Mouse (Mus musculus): ENCODE measurements around the gene Chst3. TPM values are rescaled to one million over a fixed set of nuclear protein-coding genes. Genes with fewer than 3 reads are reported as not detected.
A peak's percentile ranks its signal among the peaks of the same experiment; 100 is the strongest.
"Not testable (repeated sequence)": the region's sequence is repeated elsewhere in the genome, so short reads cannot be mapped to it uniquely, and the experiment has no call there.

The Chst3 gene
- polyA plus RNA-seq, 1 experiment: 0.52 TPM

DNA sequence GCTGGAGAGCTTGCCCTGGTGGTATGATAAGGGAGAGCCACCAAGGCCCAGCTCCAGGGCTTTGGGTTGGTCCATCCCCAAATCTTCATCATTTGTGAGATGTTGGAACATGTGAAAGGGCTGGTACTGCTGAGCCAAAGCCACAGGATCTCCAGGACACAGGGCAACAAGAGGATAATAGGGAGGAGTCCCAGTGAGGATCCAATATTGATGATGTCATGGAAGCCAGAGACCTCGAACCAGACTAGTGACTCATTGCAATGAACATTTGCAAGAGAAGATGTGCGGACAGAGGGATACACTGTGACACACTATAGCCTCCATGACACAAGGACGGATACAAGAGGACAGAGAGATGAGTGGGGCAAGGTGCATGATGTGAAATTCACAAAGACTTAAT lies 60.9 kb downstream of the Chst3 start:
- no peak overlapping the region for H3K27ac ChIP-seq (ENCODE audit: control insufficient read depth, insufficient read depth, low read depth, low read length)
- no peaks in the 10 kb centered on the region for H3K4me1 ChIP-seq (ENCODE audit: control insufficient read depth, insufficient read depth, low read length)
- H3K27me3 ChIP-seq (ENCODE audit: control insufficient read depth, insufficient read depth, low read length): no peaks in the 10 kb centered on the region
- H3K4me3 ChIP-seq (ENCODE audit: control insufficient read depth, low read depth, low read length): no peak overlapping the region
- TF ChIP-seq POLR2A (IDR thresholded peaks at IDR 0.05; ENCODE audit: control insufficient read depth, low read depth, low read length) (no peak), CTCF (IDR thresholded peaks at IDR 0.05; ENCODE audit: control insufficient read depth, insufficient read depth, insufficient replicate concordance, low read depth, low read length) (no peak)
- H3K36me3 ChIP-seq (ENCODE audit: control insufficient read depth, insufficient read depth, low read length): no peaks in the 10 kb centered on the region

DNA sequence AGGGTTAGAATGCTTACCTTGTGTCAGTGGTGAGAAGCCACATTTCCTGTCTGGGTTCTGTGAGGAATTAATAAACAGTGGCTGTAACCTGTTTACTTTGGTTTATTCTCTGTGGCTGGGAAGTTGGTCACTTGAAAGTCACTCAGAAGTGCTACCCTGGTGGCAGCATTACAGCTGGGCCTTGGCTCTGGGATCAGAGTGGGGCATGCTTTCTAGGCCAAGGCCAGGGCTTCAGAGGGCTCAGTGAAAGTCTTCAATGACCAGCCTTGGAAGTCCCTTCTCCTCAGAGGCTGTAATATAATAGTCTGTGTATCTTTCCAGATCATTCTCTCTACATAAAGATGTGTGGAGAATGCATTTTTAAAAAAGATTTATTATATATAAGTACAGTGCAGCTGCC lies 63.0 kb downstream of the Chst3 start:
- no peaks in the 10 kb centered on the region for H3K4me1 ChIP-seq (ENCODE audit: control insufficient read depth, insufficient read depth, low read length)
- TF ChIP-seq POLR2A (IDR thresholded peaks at IDR 0.05; ENCODE audit: control insufficient read depth, low read depth, low read length) (no peak), CTCF (IDR thresholded peaks at IDR 0.05; ENCODE audit: control insufficient read depth, insufficient read depth, insufficient replicate concordance, low read depth, low read length) (no peak)
- H3K27me3 ChIP-seq (ENCODE audit: control insufficient read depth, insufficient read depth, low read length): no peaks in the 10 kb centered on the region
- H3K27ac ChIP-seq (ENCODE audit: control insufficient read depth, insufficient read depth, low read depth, low read length): no peak overlapping the region
- no peak overlapping the region for H3K4me3 ChIP-seq (ENCODE audit: control insufficient read depth, low read depth, low read length)
- H3K36me3 ChIP-seq (ENCODE audit: control insufficient read depth, insufficient read depth, low read length): no peaks in the 10 kb centered on the region

DNA sequence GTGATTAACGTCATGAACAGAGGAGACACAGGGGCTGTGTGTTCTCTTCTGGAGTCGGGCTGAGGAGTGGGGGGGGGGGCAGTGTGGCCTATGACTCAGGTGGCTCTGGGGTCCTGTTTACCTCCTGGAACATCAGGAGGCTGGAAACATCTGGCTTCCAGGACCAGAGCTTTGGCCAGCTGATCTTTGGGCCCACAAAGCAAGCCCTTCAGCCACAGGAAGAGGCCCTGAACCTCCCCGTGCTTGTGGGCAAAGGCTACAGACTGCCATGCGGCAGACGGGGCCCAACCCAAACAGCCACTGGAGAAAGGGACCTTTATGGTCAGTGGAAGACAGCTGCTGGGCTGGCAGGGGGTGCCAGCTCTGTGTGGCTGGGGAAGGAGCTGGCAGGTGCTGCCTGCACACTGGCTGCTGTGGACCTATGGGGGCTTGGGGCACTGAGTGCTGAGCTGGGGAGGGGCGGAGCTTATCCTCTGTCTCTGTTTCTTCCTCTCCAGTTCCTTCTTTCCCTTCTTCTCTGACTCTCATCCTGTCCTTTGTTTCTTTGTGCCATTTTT lies 67.9 kb downstream of the Chst3 start:
- no peak overlapping the region for H3K27ac ChIP-seq (ENCODE audit: control insufficient read depth, insufficient read depth, low read depth, low read length)
- no peak overlapping the region for H3K4me3 ChIP-seq (ENCODE audit: control insufficient read depth, low read depth, low read length)
- no peak for TF ChIP-seq POLR2A (IDR thresholded peaks at IDR 0.05; ENCODE audit: control insufficient read depth, low read depth, low read length)
- no peak for TF ChIP-seq CTCF (IDR thresholded peaks at IDR 0.05; ENCODE audit: control insufficient read depth, insufficient read depth, insufficient replicate concordance, low read depth, low read length)
- no peaks in the 10 kb centered on the region for H3K27me3 ChIP-seq (ENCODE audit: control insufficient read depth, insufficient read depth, low read length)
- H3K36me3 ChIP-seq (ENCODE audit: control insufficient read depth, insufficient read depth, low read length): no peaks in the 10 kb centered on the region
- no peaks in the 10 kb centered on the region for H3K4me1 ChIP-seq (ENCODE audit: control insufficient read depth, insufficient read depth, low read length)

DNA sequence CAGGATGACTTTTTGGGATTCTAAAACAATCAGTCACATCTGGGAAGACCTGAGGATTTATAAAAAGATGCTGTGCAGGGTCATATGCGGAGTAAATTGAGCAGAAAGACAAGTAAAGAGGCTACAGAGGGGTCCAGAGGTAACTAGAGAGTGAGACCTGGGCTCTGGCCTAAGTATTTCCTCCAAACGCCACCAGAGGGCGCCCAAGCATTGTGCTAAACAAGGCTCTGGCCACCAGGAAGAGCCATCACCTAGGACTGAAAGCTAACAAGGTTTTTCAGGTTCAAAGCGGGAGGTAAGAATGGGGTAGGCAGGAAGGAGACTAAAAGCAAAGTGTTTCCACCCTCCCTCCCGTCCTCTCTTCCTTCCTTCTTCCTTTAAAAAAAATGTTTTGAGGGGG lies 71.0 kb downstream of the Chst3 start:
- no peak for TF ChIP-seq POLR2A (IDR thresholded peaks at IDR 0.05; ENCODE audit: control insufficient read depth, low read depth, low read length)
- peak; percentile 91 for TF ChIP-seq CTCF (IDR thresholded peaks at IDR 0.05; ENCODE audit: control insufficient read depth, insufficient read depth, insufficient replicate concordance, low read depth, low read length)
- H3K36me3 ChIP-seq (ENCODE audit: control insufficient read depth, insufficient read depth, low read length): no peaks in the 10 kb centered on the region
- H3K4me3 ChIP-seq (ENCODE audit: control insufficient read depth, low read depth, low read length): no peak overlapping the region
- H3K27ac ChIP-seq (ENCODE audit: control insufficient read depth, insufficient read depth, low read depth, low read length): no peak overlapping the region
- H3K27me3 ChIP-seq (ENCODE audit: control insufficient read depth, insufficient read depth, low read length): no peaks in the 10 kb centered on the region
- H3K4me1 ChIP-seq (ENCODE audit: control insufficient read depth, insufficient read depth, low read length): no peaks in the 10 kb centered on the region

DNA sequence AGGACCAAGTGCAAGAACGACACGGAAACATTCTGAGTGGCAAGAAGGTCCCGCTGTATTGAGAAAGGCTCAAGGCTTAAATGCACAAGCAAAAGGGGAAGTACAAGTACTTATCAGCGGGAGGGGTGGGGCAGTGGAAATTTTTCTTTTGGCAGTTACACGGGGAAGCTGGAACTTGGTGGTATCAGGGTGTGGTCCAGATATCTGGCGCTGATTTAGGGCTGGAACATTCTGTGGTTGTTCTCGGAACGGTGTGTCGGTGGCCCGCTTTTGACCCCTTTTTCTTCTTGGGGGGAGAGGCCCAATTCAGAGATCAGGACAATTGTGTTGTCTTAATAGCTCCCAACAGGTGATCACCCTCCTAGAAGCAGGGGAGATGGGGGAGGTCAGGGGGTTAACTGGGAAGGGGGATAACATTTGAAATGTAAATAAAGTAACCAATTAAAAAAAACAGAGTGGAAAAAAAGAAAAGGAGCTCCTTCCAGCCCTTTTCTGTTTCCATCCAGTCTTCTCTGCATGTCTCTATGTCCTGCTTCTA lies 71.5 kb downstream of the Chst3 start:
- not testable (repeated sequence) for H3K4me1 ChIP-seq (ENCODE audit: control insufficient read depth, insufficient read depth, low read length); H3K36me3 ChIP-seq (ENCODE audit: control insufficient read depth, insufficient read depth, low read length); H3K27me3 ChIP-seq (ENCODE audit: control insufficient read depth, insufficient read depth, low read length); H3K4me3 ChIP-seq (ENCODE audit: control insufficient read depth, low read depth, low read length); H3K27ac ChIP-seq (ENCODE audit: control insufficient read depth, insufficient read depth, low read depth, low read length)

DNA sequence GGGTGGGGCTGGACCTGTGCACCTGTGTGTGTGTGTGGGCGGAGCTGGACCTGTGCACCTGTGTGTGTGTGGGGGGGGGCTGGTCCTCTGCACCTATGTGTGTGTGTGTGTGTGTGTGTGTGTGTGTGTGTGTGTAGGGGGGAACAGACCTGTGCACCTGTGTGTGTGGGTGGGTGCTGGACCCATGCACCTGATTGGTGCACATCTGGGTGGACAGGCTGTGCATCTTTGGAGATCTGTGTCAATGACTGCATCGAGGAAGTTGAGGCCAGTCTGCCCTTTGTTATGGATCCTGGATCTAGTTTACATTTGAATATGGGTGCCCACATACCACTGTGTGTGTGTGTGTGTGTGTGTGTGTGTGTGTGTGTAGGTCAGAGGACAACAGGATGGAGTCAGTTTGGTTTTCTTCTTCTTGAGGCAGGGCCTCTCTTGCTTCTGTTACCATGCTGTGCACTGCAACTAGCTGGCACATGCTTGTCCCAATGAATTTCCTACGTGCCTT lies 77.4 kb downstream of the Chst3 start:
- TF ChIP-seq POLR2A (IDR thresholded peaks at IDR 0.05; ENCODE audit: control insufficient read depth, low read depth, low read length): no peak
- TF ChIP-seq CTCF (IDR thresholded peaks at IDR 0.05; ENCODE audit: control insufficient read depth, insufficient read depth, insufficient replicate concordance, low read depth, low read length): no peak
- Histone ChIP-seq H3K27me3 (ENCODE audit: control insufficient read depth, insufficient read depth, low read length) (no peaks in the 10 kb centered on the region), H3K27ac (ENCODE audit: control insufficient read depth, insufficient read depth, low read depth, low read length) (no peak overlapping the region), H3K4me1 (ENCODE audit: control insufficient read depth, insufficient read depth, low read length) (no peaks in the 10 kb centered on the region), H3K36me3 (ENCODE audit: control insufficient read depth, insufficient read depth, low read length) (no peaks in the 10 kb centered on the region), H3K4me3 (ENCODE audit: control insufficient read depth, low read depth, low read length) (no peak overlapping the region)

DNA sequence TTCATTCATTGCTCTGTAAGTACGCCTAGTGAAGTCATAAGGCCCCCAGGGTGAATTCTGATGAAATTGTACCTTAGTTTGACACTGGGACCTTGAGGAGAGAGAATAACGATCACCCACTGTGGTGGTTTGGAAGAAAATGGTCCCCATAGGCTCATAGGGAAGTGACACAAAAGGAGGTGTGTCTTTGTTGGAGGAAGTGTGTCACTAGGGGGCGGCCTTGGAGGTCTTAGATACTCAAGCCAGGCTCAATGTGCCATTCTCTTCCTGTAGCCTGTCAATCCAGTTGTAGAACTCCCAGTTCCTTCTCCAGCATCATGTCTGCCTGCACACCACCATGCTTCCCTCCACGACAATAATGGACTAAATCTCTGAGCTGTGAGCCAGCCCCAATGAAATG lies 78.3 kb downstream of the Chst3 start:
- no peak for TF ChIP-seq POLR2A (IDR thresholded peaks at IDR 0.05; ENCODE audit: control insufficient read depth, low read depth, low read length)
- Histone ChIP-seq H3K27me3 (ENCODE audit: control insufficient read depth, insufficient read depth, low read length) (no peaks in the 10 kb centered on the region), H3K27ac (ENCODE audit: control insufficient read depth, insufficient read depth, low read depth, low read length) (no peak overlapping the region), H3K36me3 (ENCODE audit: control insufficient read depth, insufficient read depth, low read length) (no peaks in the 10 kb centered on the region), H3K4me1 (ENCODE audit: control insufficient read depth, insufficient read depth, low read length) (no peaks in the 10 kb centered on the region), H3K4me3 (ENCODE audit: control insufficient read depth, low read depth, low read length) (no peak overlapping the region)

DNA sequence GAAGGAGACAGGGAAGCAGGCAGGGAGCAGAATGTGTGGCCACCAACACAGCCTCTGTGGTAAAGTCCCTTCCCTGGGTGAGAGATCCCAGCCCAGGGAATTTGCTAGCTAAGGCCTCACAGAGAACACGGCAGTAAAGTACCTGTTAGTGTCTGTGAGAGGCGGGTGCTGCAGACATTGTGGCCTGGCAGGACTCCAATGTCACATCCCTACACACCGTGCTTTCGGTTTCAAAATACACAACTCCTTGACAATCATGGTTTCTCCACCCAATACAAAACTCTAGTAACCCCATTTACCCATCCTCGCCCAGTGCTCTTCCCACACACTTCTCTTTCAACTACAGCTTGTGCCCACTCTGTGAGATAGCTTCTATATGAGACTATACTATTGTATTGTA lies 80.4 kb downstream of the Chst3 start:
- Histone ChIP-seq H3K4me3 (ENCODE audit: control insufficient read depth, low read depth, low read length) (no peak overlapping the region), H3K27me3 (ENCODE audit: control insufficient read depth, insufficient read depth, low read length) (no peaks in the 10 kb centered on the region), H3K27ac (ENCODE audit: control insufficient read depth, insufficient read depth, low read depth, low read length) (no peak overlapping the region), H3K36me3 (ENCODE audit: control insufficient read depth, insufficient read depth, low read length) (no peaks in the 10 kb centered on the region), H3K4me1 (ENCODE audit: control insufficient read depth, insufficient read depth, low read length) (peaks cover 7% of the 10 kb centered on the region)
- no peak for TF ChIP-seq POLR2A (IDR thresholded peaks at IDR 0.05; ENCODE audit: control insufficient read depth, low read depth, low read length)
- TF ChIP-seq CTCF (IDR thresholded peaks at IDR 0.05; ENCODE audit: control insufficient read depth, insufficient read depth, insufficient replicate concordance, low read depth, low read length): no peak
